ENCODE assay signal across 22 mouse cellular contexts in the genomic region with DNA sequence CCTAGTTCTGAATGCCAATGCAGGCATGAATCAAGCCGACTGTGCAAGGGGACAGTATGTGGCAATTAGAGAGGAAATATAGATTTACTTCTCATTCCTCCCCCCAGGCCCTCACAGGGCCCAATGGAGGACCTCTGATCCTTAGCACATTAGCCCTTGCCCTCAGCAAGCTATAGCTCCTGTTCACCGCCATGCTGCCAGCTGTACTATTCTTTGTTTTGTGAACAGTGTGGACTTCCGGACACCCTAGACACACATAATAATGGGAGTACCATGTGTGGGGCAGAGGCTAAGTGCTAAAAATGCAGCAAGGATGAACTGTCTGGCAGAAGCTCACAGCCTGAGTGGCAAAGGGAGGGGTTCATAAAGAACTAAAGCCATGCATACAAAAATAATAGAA.
DNase-seq lines count a peak whose midpoint lies in the region; ATAC-seq lines count a peak whose summit lies in the region.
"Had no signal": no experiment of that assay in that cellular context is flagged by ENCODE, and none has a peak within 500 bp of the region (broad histone marks: within the 10 kb centered on the region; RNA-seq: fewer than 3 reads in every experiment).

No protein-coding gene starts in this region.

- no peaks in the 10 kb centered on the region for H3K36me3 ChIP-seq in kidney, embryonic 15.5 days
- no peaks in the 10 kb centered on the region for H3K36me3 ChIP-seq in megakaryocyte, embryonic 14.5 days (replicated peaks; ENCODE audit: low read length)
- H3K36me3 ChIP-seq: embryonic facial prominence, embryonic 13.5 days; forebrain, embryonic 12.5 days; heart, embryonic 12.5 days; hindbrain, embryonic 10.5 days; hindbrain, embryonic 15.5 days had no signal

- peak; percentile 10 for DNase-seq in embryo, embryonic 11 days
- DNase-seq in embryo, embryonic 10 days (ENCODE audit: low spot score): no peak
- DNase-seq in kidney, adult 11 months: no peak
- peak; percentile 73 for DNase-seq in adipocyte (ENCODE audit: low spot score)
- no peak for DNase-seq in lung, postnatal 4 days
- DNase-seq in cerebellum, postnatal 10 days: no peak
- DNase-seq: adrenal gland, adult 2 months; adrenal gland, postnatal 25 days; cerebellum, adult 2 months; cerebellum, postnatal 14 days; gastrocnemius, postnatal 14 days had no signal

- no peak overlapping the region for H3K27ac ChIP-seq in kidney, embryonic 15.5 days
- H3K27ac ChIP-seq: embryonic facial prominence, embryonic 13.5 days; forebrain, embryonic 12.5 days; hindbrain, embryonic 10.5 days; hindbrain, embryonic 15.5 days had no signal

- H3K4me1 ChIP-seq in kidney, embryonic 15.5 days: no peaks in the 10 kb centered on the region
- H3K4me1 ChIP-seq in megakaryocyte, embryonic 14.5 days: peaks cover 39% of the 10 kb centered on the region
- H3K4me1 ChIP-seq: embryonic facial prominence, embryonic 13.5 days; forebrain, embryonic 12.5 days; heart, embryonic 12.5 days; hindbrain, embryonic 10.5 days; hindbrain, embryonic 15.5 days had no signal

- WGBS in kidney, embryonic 15.5 days: 36% methylated on average over 3 of the region's 3 CpGs

- H3K4me2 ChIP-seq in kidney, embryonic 15.5 days: no peak overlapping the region
- H3K4me2 ChIP-seq: embryonic facial prominence, embryonic 13.5 days; forebrain, embryonic 12.5 days; heart, embryonic 12.5 days; hindbrain, embryonic 15.5 days had no signal

- H3K4me3 ChIP-seq in kidney, embryonic 15.5 days (replicated peaks): no peak overlapping the region
- peak overlapping the region; percentile 42 for H3K4me3 ChIP-seq in megakaryocyte, embryonic 14.5 days (replicated peaks)
- H3K4me3 ChIP-seq: embryonic facial prominence, embryonic 13.5 days; forebrain, embryonic 12.5 days; heart, embryonic 12.5 days; hindbrain, embryonic 10.5 days; hindbrain, embryonic 15.5 days had no signal

- H3K9ac ChIP-seq in kidney, embryonic 15.5 days: no peak overlapping the region
- H3K9ac ChIP-seq: embryonic facial prominence, embryonic 13.5 days; forebrain, embryonic 12.5 days; heart, embryonic 12.5 days; hindbrain, embryonic 15.5 days had no signal

- peak; percentile 69 for ATAC-seq in kidney, embryonic 15.5 days (replicated peaks; ENCODE audit: low FRiP score)
- ATAC-seq: activated CD4-positive, CD25-positive, alpha-beta regulatory T cell, adult 4 months; forebrain, embryonic 16.5 days; inflammation-experienced regulatory T-cells, adult 6 months; Patski had no signal

- H3K27me3 ChIP-seq in kidney, embryonic 15.5 days: no peaks in the 10 kb centered on the region
- no peaks in the 10 kb centered on the region for H3K27me3 ChIP-seq in megakaryocyte, embryonic 14.5 days (replicated peaks)
- H3K27me3 ChIP-seq: embryonic facial prominence, embryonic 13.5 days; forebrain, embryonic 12.5 days; heart, embryonic 12.5 days; hindbrain, embryonic 15.5 days; Patski had no signal

- H3K9me3 ChIP-seq in kidney, embryonic 15.5 days (replicated peaks): no peaks in the 10 kb centered on the region
- no peaks in the 10 kb centered on the region for H3K9me3 ChIP-seq in megakaryocyte, embryonic 14.5 days
- H3K9me3 ChIP-seq: embryonic facial prominence, embryonic 13.5 days; forebrain, embryonic 12.5 days; heart, embryonic 12.5 days; hindbrain, embryonic 10.5 days; hindbrain, embryonic 15.5 days had no signal

Comparison
In these comparisons a context has a peak if more than half of its experiments do, and no peak if none do; other contexts are left out.
1. DNase-seq: peak in embryo, embryonic 11 days (single experiment) and adipocyte (single experiment); none in embryo, embryonic 10 days (single experiment), kidney, adult 11 months (single experiment), lung, postnatal 4 days (0 of 2) and cerebellum, postnatal 10 days (0 of 2).